Mouse (Mus musculus): ENCODE measurements around the gene Cyba. TPM values are rescaled to one million over a fixed set of nuclear protein-coding genes. Genes with fewer than 3 reads are reported as not detected.
A peak's percentile ranks its signal among the peaks of the same experiment; 100 is the strongest.

Cyba gene
- 647 and 704 TPM in 2 replicates for polyA plus RNA-seq (2015; fragmentation: Nextera tagmentation; extraction: Ambion mirVana)

DNA sequence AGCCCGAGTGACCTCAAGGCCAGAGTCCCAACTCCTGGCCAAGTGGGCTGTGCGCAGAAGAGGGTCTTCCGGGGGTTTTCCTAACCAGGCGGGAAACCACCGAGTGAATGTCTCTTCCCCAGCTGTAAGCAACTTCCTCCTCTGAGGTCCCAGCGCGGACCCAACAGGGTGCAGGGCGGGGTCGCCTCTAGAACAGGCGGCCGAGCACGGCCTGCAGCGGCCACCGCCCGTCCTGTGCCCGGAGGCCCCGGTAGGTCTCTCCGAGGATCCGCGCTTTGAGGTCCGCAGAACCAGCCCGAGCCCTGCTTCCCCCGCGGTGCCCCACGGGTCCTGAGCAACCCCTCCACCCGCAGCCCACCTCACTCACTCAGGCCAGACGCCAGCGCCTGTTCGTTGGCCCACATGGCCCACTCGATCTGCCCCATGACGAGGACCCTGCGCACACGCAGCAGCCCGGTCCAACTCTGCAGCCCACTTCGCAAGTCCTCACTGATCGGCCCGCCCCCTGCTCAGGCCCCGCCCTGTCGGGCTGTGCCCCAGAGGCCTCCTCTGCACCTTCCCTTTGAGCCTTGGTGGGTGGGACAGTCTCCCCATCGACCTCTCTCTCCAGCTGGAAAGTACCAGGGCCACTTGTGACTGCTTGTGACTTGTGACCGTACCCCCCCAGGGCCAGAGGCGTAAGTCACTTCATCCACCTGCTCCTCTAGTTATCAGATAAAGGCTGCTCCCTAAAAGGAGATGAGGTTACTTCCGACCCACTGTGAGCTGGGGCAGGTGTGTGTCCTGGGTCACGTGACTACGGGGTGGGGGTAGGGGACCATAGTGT is at the start of gene Cyba:
Cyba (minus strand) TSS at position 488 of the 826 bp plus-strand sequence.
- no peak for TF ChIP-seq CTCF (IDR thresholded peaks at IDR 0.05; ENCODE audit: low read depth)
- WGBS: 4% methylated on average over 44 of the region's 45 CpGs

DNA sequence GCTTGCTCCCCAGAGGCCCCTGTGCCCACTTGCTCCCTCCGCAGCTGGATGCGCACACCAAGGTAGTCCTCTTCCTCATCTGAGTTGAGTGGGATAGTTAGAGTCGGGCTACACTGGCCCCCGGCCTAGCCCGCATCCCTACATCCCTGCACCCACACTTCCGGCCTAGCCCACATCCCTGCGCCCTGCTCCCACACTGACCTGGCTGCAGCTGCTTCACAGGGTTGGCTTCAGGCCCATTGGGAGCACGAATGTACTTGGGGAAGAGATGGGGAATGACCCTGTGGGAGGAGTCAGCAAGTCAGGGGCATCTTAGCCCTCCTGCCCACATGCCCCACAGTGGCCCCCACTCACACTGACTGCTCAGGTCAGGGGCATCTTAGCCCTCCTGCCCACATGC is 49.7 kb upstream of the Cyba start:
- DNase-seq (ENCODE audit: low spot score) (no peak), ATAC-seq (replicated peaks; ENCODE audit: low FRiP score, low read depth) (no peak)
- no peak overlapping the region for H3K27ac ChIP-seq
- H3K4me3 ChIP-seq (replicated peaks; ENCODE audit: low read depth, low read length): no peak overlapping the region
- H3K36me3 ChIP-seq (ENCODE audit: insufficient read depth, low read length): peaks cover 68% of the 10 kb centered on the region
- H3K4me1 ChIP-seq (replicated peaks; ENCODE audit: insufficient read depth, low read length): no peaks in the 10 kb centered on the region
- WGBS: 93% methylated on average over 8 of the region's 8 CpGs
- H3K9ac ChIP-seq (ENCODE audit: low read depth, low read length): no peak overlapping the region
- no peak for TF ChIP-seq CTCF (IDR thresholded peaks at IDR 0.05; ENCODE audit: low read depth)
- no peaks in the 10 kb centered on the region for H3K27me3 ChIP-seq (ENCODE audit: insufficient read depth, low read length)
- no peaks in the 10 kb centered on the region for H3K9me3 ChIP-seq (replicated peaks; ENCODE audit: low read length)
- H3K4me2 ChIP-seq (ENCODE audit: low read length): no peak overlapping the region

More for the DNA sequence above, at the start of gene Cyba:
- DNase-seq (ENCODE audit: low spot score): peak; percentile 79
- Histone ChIP-seq H3K36me3 (ENCODE audit: insufficient read depth, low read length) (0 out of 2 replicates have a peak, but pooled peaks cover 9% of the 10 kb centered on the region), H3K4me1 (replicated peaks; ENCODE audit: insufficient read depth, low read length) (peaks cover 23% of the 10 kb centered on the region), H3K27ac (peak within 1 kb of the TSS; percentile 78), H3K4me2 (ENCODE audit: low read length) (peak within 1 kb of the TSS; percentile 84), H3K4me3 (replicated peaks; ENCODE audit: low read depth, low read length) (peak within 1 kb of the TSS; percentile 55), H3K9ac (ENCODE audit: low read depth, low read length) (peak within 1 kb of the TSS; percentile 73), H3K9me3 (replicated peaks; ENCODE audit: low read length) (no peaks in the 10 kb centered on the region), H3K27me3 (ENCODE audit: insufficient read depth, low read length) (no peaks in the 10 kb centered on the region)
- ATAC-seq (replicated peaks; ENCODE audit: low FRiP score, low read depth): peak; percentile 83

DNA sequence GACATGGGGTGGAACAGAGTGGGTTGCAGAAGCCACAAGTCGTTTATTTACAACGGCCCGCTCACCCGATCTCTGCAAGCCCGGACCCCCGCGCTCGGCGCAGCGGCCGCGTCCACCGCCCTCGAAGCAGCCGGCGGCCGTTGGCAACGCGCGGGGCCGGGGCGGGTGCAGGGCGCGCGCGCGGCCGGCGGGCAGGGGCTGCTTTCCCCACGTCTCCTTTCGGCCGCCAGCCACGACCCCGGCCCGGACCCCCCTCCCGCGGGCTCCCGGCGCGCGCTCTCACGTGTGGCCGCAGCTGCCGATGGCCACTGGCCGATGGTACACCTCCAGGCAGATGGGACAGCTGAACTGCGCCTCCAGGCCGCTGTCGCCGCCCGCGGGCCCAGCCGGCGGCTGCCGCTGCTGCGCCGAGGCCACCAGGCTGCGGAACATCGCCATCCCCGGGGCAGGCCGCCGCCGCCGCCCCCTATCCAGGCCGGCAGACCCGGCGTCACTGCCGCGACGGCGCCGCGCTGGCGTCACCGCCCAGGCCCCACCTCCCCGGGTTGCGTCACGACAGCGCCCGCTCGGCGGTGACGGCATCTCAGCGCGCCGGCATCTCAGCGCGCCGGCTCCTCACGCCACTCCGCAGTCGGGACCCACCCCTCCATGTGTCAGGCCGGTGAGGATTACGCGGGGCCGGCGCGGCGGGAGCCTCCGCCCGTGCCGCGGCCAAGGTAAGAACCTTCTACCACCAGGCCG is 43.0 kb upstream of the Cyba start, which contains the start of the genes Rnf166 and Ctu2:
Rnf166 (minus strand) TSS at position 485 of the 741 bp plus-strand sequence.
Ctu2 (plus strand) TSS at position 564 of the 741 bp plus-strand sequence.
- Histone ChIP-seq H3K4me2 (ENCODE audit: low read length) (peak within 1 kb of the TSS; percentile 90), H3K4me3 (replicated peaks; ENCODE audit: low read depth, low read length) (peak within 1 kb of the TSS; percentile 86), H3K9ac (ENCODE audit: low read depth, low read length) (peak within 1 kb of the TSS; percentile 75), H3K27ac (peak within 1 kb of the TSS; percentile 47), H3K9me3 (replicated peaks; ENCODE audit: low read length) (no peaks in the 10 kb centered on the region), H3K27me3 (ENCODE audit: insufficient read depth, low read length) (no peaks in the 10 kb centered on the region), H3K4me1 (replicated peaks; ENCODE audit: insufficient read depth, low read length) (peaks cover 18% of the 10 kb centered on the region), H3K36me3 (ENCODE audit: insufficient read depth, low read length) (peaks cover 18% of the 10 kb centered on the region; the same call in 1 of the 2 replicates)
- ATAC-seq (replicated peaks; ENCODE audit: low FRiP score, low read depth) (peak; percentile 90), DNase-seq (ENCODE audit: low spot score) (peak; percentile 89)
- WGBS: under 1% methylated on average over 63 of the region's 103 CpGs
- no peak for TF ChIP-seq CTCF (IDR thresholded peaks at IDR 0.05; ENCODE audit: low read depth)

DNA sequence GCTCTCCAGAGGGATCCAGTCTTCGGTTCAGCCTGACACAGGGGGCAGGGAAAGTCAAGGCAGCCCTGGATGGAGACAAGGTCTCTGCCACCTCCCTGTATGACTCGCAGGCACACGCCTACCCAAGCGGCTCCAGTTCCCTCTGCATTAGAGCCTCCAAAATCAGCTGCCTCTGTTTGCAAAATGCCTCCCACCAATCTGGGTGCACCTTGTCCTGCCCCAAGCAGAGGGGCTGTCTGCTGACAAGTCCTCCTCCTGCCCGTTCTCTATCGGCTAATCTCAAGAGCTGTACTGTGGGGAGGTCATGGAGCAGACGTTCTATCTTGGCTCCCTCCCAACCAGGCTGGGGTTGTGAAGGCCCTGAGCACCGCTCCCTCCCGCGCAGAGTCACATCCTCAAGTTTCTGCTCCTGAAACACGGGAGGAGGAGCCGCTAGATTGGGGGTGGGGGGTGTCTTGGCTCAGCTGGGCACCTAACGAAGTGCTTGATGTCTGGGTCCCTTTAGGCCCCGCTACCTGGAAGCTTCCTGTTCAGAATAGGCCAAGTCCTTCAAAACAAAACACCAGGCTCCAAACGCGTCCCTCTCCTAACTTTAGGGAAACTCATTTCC is 42.3 kb upstream of the Cyba start:
- Histone ChIP-seq H3K9ac (ENCODE audit: low read depth, low read length) (peak overlapping the region; percentile 75), H3K27me3 (ENCODE audit: insufficient read depth, low read length) (no peaks in the 10 kb centered on the region), H3K4me3 (replicated peaks; ENCODE audit: low read depth, low read length) (peak overlapping the region; percentile 86), H3K27ac (peak overlapping the region; percentile 47), H3K4me1 (replicated peaks; ENCODE audit: insufficient read depth, low read length) (peaks cover 18% of the 10 kb centered on the region), H3K36me3 (ENCODE audit: insufficient read depth, low read length) (peaks cover 18% of the 10 kb centered on the region; the same call in 1 of the 2 replicates), H3K4me2 (ENCODE audit: low read length) (peak overlapping the region; percentile 90), H3K9me3 (replicated peaks; ENCODE audit: low read length) (no peaks in the 10 kb centered on the region)
- TF ChIP-seq CTCF (IDR thresholded peaks at IDR 0.05; ENCODE audit: low read depth): no peak
- DNase-seq (ENCODE audit: low spot score) (peak; percentile 57), ATAC-seq (replicated peaks; ENCODE audit: low FRiP score, low read depth) (no peak)
- WGBS: 4% methylated on average over 16 of the region's 16 CpGs

DNA sequence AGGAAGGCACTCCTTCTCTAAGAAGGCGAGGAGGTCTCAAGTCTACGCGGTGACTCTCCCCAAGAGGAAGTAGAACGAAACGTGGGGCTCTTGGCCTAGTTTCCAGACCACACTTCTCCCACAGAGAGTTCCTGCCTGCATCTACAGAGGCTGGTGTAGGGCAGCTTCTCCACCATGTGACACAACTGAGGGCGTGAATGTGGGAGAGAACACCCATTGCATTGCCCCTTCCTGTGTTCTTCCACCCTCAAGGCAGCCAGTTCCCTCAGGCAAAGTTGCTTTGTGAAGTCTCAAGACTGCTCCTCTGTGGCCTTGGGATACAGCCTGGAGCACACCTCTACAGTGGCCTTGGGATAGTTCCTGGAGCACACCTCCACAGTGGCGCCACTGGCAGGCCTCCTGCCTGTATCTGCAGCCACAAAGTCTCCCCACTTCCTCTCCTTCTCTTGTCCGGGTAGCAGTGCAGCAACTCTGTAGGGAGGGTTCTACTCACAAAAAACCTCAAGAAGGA is 41.2 kb upstream of the Cyba start:
- no peak for DNase-seq (ENCODE audit: low spot score)
- Histone ChIP-seq H3K9me3 (replicated peaks; ENCODE audit: low read length) (no peaks in the 10 kb centered on the region), H3K4me3 (replicated peaks; ENCODE audit: low read depth, low read length) (no peak overlapping the region), H3K27ac (no peak overlapping the region), H3K36me3 (ENCODE audit: insufficient read depth, low read length) (peaks cover 11% of the 10 kb centered on the region; the same call in 1 of the 2 replicates), H3K4me2 (ENCODE audit: low read length) (no peak overlapping the region), H3K27me3 (ENCODE audit: insufficient read depth, low read length) (no peaks in the 10 kb centered on the region), H3K4me1 (replicated peaks; ENCODE audit: insufficient read depth, low read length) (peaks cover 18% of the 10 kb centered on the region), H3K9ac (ENCODE audit: low read depth, low read length) (no peak overlapping the region)
- ATAC-seq (replicated peaks; ENCODE audit: low FRiP score, low read depth): no peak
- 87% methylated on average over 8 of the region's 8 CpGs for WGBS
- TF ChIP-seq CTCF (IDR thresholded peaks at IDR 0.05; ENCODE audit: low read depth): no peak

All from kidney, postnatal 0 days (tissue).